Mouse (Mus musculus) heart, adult 10 weeks (tissue): ENCODE results near the gene Mafb. TPM values are rescaled to one million over a fixed set of nuclear protein-coding genes. Genes with fewer than 3 reads are reported as not detected.

Experiments used
- polyA plus RNA-seq: library from polyadenylated mRNA; stranded (reverse); fragments of 350-450 nt; fragmentation: Illumina TruSeq; extraction: RNeasy Lipid Tissue Mini Kit (QIAGEN cat#74804); gene quantifications from one replicate; pipeline ENCODE4 v1.2.3, GENCODE M21; 2014; ENCODE audit warnings: low read depth, low replicate concordance

The Mafb gene
- 6.1 TPM for polyA plus RNA-seq

GRCm38 (mm10) chr2:160366980-160367338 lies at the start of gene Mafb:
Gene Mafb (minus strand): TSS chr2:160367065.

GRCm38 (mm10) chr2:160334111-160334661 lies 32.7 kb downstream of the Mafb start, which contains the start of gene Gm826:
Gene Gm826 (minus strand): TSS chr2:160334162.

Other genes with a start within 250 kb of the Mafb start
- gene Gm826, start 32.9 kb downstream of the Mafb start, polyA plus RNA-seq = 13.8 TPM